Mouse (Mus musculus) fibroblast of lung, adult 2 months (primary cell): ENCODE results near the gene Prl2b1.

Experiments
- DNase-seq: peaks from one replicate; pipeline ENCODE4 v3.0.0-alpha.2; 2011; ENCODE audit warnings: low read depth

Gene Prl2b1

DNA sequence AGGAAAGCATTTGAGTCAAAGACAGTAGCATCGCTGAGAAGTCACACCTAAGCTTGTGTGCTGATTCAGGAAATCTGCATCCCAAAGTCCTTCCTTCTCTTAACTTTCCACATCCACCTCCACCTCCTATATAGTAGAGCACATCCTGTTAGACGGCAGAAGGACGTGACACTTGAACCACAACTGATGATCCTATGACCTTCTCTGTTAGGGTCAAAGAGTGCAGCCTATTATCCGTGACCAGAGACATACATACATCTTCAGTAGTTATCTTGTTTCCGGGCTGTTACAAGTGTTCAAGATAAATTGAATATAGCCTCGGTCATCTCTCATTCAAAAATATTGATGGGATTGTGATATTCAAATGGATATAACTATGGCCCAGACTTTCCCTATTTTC, at the start of gene Prl2b1:
TSS of gene Prl2b1 (minus strand) at position 101 of the 400 bp plus-strand sequence.
- DNase-seq = no peak

DNA sequence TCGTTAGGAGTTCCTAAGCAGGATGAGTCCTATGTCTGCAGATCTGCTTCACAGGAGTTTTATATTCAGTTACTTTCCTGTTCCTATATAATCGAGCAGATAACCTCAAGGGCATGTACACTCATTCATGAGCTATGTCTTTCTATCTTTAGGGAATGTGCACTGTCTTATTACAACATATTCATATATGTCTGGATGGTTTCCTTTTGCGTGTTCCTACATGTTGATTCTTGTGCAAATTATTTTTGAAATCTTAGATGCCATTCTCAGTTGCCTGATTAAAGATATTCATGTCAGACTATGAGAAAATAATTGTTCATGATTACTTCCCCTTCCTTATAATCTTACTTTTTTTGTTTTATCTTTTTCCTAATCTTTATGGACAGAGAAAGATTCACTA, 47.9 kb upstream of the Prl2b1 start, which contains the start of gene Prl8a6:
TSS of gene Prl8a6 (minus strand) at position 101 of the 400 bp plus-strand sequence.
- DNase-seq = no peak

DNA sequence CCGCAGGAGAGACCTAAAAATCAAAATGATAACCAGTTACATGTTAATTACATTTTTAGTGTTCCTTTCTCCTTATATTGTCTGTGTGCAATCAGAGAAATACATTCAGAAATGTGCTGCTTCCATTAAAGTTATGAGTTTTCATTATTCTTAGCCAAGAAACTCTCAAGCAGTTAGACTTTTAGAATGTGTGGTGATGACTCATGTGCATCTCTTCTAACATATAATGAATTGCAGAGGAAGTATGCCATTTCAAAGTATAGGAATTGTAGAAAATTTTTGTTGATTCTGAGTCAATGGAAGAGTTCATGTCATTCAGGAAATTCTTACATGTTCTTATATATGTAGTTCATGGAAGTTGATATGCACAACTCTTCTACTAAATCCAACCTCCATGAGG, 42.5 kb upstream of the Prl2b1 start:
- DNase-seq = no peak

DNA sequence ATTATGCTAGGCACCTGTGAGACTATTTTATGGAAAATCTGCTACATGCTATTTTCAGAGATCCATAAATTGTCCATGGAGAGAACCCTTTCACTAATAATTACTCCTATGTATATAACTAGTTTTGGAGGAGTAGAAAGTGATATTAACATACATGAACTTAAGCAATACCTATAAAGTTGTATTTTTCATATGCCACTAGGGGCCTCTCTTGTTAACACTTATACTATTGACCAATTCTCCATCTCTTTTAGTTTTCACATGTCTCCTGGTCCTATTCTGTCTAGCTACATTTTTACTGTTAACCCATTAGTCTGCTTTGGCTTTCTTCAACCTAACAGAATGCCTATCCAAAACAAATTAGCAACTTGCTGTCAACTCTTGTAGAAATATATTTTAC, 23.0 kb upstream of the Prl2b1 start:
- DNase-seq = no peak

DNA sequence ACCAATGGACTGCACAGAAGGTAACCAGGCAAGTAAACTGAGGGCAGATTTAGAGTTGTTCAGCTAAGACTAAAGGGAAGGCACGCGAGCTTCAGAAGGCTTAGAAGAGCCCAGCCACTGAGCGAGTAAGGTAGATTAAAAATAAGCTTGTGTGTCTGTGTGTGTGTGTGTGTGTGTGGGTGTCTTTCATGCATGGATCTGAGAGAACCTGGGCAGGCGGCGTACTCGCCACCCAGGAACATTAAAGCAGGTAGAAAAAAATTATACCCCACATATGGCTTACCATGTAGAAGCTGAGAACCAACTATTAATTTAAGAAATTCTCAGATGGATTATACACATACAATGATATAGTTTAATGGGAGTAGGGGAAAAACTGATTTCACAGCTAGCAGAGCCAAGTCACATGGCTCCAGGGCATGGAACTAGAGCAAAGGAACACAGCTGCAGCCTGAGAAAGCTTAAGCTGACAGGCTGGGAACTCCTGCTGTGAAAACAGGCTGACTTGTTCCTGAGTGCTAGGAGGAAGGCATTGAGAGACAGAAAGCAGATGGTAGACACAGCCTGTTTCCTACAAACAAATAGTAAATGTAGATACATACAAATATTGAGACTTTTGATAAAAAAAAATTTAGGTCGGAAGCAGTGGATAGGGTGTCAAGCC, 8.5 kb upstream of the Prl2b1 start:
- DNase-seq = no peak

DNA sequence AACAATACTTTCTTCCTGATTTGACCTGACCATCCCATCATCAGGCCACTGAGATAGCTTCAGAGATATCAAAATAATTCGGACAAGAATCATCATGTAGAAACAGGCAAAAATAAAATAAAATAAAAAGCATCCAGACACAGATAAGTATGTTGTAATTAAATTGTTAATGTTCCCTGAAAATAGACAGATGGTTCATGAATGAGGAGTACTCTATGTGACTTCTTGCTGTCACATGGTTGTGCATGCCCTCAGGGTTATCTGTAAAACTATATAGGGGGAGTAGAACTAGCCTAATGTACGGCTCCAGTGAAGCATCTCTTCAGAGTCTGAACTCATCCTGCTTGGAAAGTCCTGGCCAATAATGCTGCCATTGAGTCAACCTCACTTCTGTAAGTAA, 45.3 kb downstream of the Prl2b1 start, which contains the start of gene Prl8a2:
TSS of gene Prl8a2 (plus strand) at position 301 of the 400 bp plus-strand sequence.
- DNase-seq = no peak

DNA sequence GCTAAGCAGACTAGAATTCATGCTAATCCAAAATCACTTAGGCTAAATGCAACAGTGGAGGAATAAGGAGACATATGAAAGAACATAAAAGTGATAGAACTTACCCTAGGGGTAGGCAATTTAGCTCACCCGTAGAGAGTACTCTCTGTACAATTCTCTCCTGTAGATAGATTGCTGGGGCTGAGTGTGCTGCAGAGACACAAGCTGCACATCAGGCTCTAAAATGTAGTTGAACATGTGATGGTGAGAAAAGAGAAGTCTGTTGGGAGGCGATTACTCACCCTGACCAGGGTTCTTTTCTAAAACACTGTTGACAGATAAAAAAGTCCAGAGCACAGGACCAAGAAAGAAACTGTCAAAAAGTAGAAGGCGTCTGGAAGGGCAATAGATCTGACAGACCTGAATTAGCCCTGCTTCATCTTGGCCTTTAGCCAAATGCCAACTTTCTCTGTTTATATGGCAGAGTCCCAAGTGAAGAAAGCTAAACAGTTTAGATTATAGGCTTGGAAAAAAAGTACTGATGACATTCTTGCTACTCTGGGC, 47.8 kb downstream of the Prl2b1 start:
- no peak for DNase-seq

DNA sequence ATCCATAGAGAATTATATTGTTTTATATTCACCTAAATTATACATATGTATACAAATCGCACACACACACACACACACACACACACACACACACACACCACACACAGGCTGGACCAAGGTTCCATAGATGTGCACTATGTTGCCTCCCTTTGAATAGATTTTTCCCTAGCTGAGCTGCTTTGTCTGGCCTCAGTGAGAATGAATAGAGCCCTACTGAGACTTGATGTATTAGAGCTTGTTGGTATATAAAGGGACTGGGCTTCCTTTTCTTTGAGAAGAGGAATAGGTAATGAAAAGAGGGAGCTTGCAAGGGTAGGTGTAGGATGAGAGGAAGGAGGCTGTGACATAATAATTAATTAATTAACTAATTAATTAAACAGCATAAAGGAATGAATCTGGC, 55.7 kb downstream of the Prl2b1 start:
- DNase-seq = no peak
